Mouse (Mus musculus) embryonic fibroblast, embryonic 13.5 days (primary cell): ENCODE data around the gene Rassf3.

ENCODE experiments used
- CTCF ChIP-seq: IDR thresholded peaks from 2 replicates; pipeline ENCODE4 v1.5.1; 2011; ENCODE audit warnings: mild to moderate bottlenecking, control low read depth, low read length, moderate library complexity, borderline replicate concordance; ENCODE audit not compliant: insufficient read depth
- POLR2A ChIP-seq: IDR thresholded peaks from 2 replicates; pipeline ENCODE4 v1.6.1; 2011; ENCODE audit warnings: low read depth, mild to moderate bottlenecking, control low read depth, low read length, moderate library complexity

DNA sequence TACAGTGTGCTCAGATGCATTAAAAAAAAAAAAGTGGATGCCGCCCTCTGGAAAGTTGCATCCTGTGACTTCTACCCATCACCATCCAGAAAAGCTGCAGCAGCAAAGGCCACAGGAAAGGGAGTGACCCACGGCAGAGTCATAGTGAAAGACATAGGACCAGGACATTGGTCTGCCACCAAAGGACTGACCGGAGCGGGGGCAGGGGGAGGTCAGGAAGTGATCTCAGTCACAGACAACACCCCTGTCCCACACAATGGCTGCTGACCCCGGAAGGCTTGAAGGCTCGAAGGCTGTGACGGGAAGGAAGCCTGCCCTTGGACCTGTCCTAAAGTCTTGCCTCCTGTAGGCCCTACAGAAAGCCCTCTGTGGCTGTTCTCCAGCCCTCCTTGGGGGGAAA is 75.1 kb downstream of the Rassf3 start:
- TF ChIP-seq CTCF (no peak), POLR2A (no peak)
